In genomic region chr1:84838621-84839151, GRCm38 (mm10) we compare ENCODE assay signal across 8 mouse cellular contexts. TPM values are rescaled to one million over a fixed set of nuclear protein-coding genes. Genes with fewer than 3 reads are reported as not detected.
DNase-seq lines count a peak whose midpoint lies in the region; ATAC-seq and TF ChIP-seq lines count a peak whose summit lies in the region.

No protein-coding gene starts in this region.

- ATAC-seq in intestine, embryonic 16.5 days, result peak; percentile 60
- peak; percentile 60 for ATAC-seq in midbrain, embryonic 12.5 days (ENCODE audit: low FRiP score, low read depth)
- ATAC-seq in erythroid progenitor cell, adult 5-6 weeks (replicated peaks; ENCODE audit: low FRiP score, poor library complexity, severe bottlenecking), result no peak

- peak; percentile 80 for DNase-seq in ZHBTc4 (ENCODE audit: low read depth, low spot score)
- peak; percentile 46 to 53 for DNase-seq in gastrocnemius, postnatal 36 days
- peak; percentile 82 for DNase-seq in limb, embryonic 10.5 days (ENCODE audit: low spot score)
- DNase-seq in skeletal muscle tissue, adult 2 months (ENCODE audit: low read depth, low spot score), result peak; percentile 47

- no peak for TF ChIP-seq POLR2A in cortical plate, adult 2 months (IDR thresholded peaks at IDR 0.05; ENCODE audit: extremely low read depth, insufficient read depth, low read length)

- no peak for TF ChIP-seq CTCF in cortical plate, adult 2 months (IDR thresholded peaks at IDR 0.05; ENCODE audit: extremely low read depth, insufficient read depth, low read length)

- H3K36me3 ChIP-seq in intestine, embryonic 16.5 days (ENCODE audit: control insufficient read depth, insufficient read depth, low read length), result no peaks in the 10 kb centered on the region
- H3K36me3 ChIP-seq in limb, embryonic 10.5 days, result peaks cover 14% of the 10 kb centered on the region
- H3K36me3 ChIP-seq in midbrain, embryonic 12.5 days, result peaks cover 4% of the 10 kb centered on the region; the same call in 1 of the 2 replicates

- under 1% methylated on average over 40 of the region's 44 CpGs for WGBS in intestine, embryonic 16.5 days
- under 1% methylated on average over 44 of the region's 44 CpGs for WGBS in limb, embryonic 10.5 days
- WGBS in midbrain, embryonic 12.5 days, result 1% methylated on average over 36 of the region's 44 CpGs

- no peaks in the 10 kb centered on the region for H3K9me3 ChIP-seq in intestine, embryonic 16.5 days (ENCODE audit: control insufficient read depth, low read length)
- no peaks in the 10 kb centered on the region for H3K9me3 ChIP-seq in limb, embryonic 10.5 days (replicated peaks)
- H3K9me3 ChIP-seq in midbrain, embryonic 12.5 days, result no peaks in the 10 kb centered on the region

- peak overlapping the region; percentile 98 for H3K9ac ChIP-seq in intestine, embryonic 16.5 days (ENCODE audit: low read depth, low read length)
- peak overlapping the region; percentile 95 for H3K9ac ChIP-seq in midbrain, embryonic 12.5 days (replicated peaks)

- H3K27ac ChIP-seq in cortical plate, adult 2 months (ENCODE audit: insufficient read depth, low read length), result peak overlapping the region; percentile 90
- H3K27ac ChIP-seq in intestine, embryonic 16.5 days (ENCODE audit: low read length), result peak overlapping the region; percentile 99
- H3K27ac ChIP-seq in limb, embryonic 10.5 days, result peak overlapping the region; percentile 98
- H3K27ac ChIP-seq in midbrain, embryonic 12.5 days (replicated peaks), result peak overlapping the region; percentile 98

- H3K4me2 ChIP-seq in intestine, embryonic 16.5 days (ENCODE audit: low read depth, low read length), result peak overlapping the region; percentile 79
- peak overlapping the region; percentile 61 for H3K4me2 ChIP-seq in midbrain, embryonic 12.5 days (replicated peaks)

- H3K27me3 ChIP-seq in intestine, embryonic 16.5 days (replicated peaks; ENCODE audit: control insufficient read depth, insufficient read depth, low read length), result no peaks in the 10 kb centered on the region
- no peaks in the 10 kb centered on the region for H3K27me3 ChIP-seq in limb, embryonic 10.5 days (ENCODE audit: low read depth, poor library complexity, severe bottlenecking)
- H3K27me3 ChIP-seq in midbrain, embryonic 12.5 days, result no peaks in the 10 kb centered on the region

- no peaks in the 10 kb centered on the region for H3K4me1 ChIP-seq in cortical plate, adult 2 months (ENCODE audit: control insufficient read depth, insufficient read depth, low read length)
- no peaks in the 10 kb centered on the region for H3K4me1 ChIP-seq in intestine, embryonic 16.5 days (ENCODE audit: control insufficient read depth, insufficient read depth, low read length)
- H3K4me1 ChIP-seq in limb, embryonic 10.5 days, result peaks cover 10% of the 10 kb centered on the region
- H3K4me1 ChIP-seq in midbrain, embryonic 12.5 days, result peaks cover 19% of the 10 kb centered on the region

- peak overlapping the region; percentile 84 for H3K4me3 ChIP-seq in cortical plate, adult 2 months (ENCODE audit: insufficient read depth, low read length)
- H3K4me3 ChIP-seq in intestine, embryonic 16.5 days (ENCODE audit: low read length), result peak overlapping the region; percentile 93
- peak overlapping the region; percentile 97 for H3K4me3 ChIP-seq in limb, embryonic 10.5 days
- peak overlapping the region; percentile 92 for H3K4me3 ChIP-seq in midbrain, embryonic 12.5 days

- intact Hi-C loops in gastrocnemius, postnatal 36 days (cut with DNase I), result loop anchor here (5.0 kb wide), 1 partner anchor 56 kb away; no protein-coding TSS in a partner anchor

RNA-seq across cellular contexts. Expression of gene Fbxo36, which starts 1.0 kb away (rescaled TPM):
- polyA plus RNA-seq in cortical plate, adult 2 months (2012; rRNA removed), result 8.0 and 9.7 TPM in 2 replicates
- total RNA-seq in gastrocnemius, postnatal 36 days (2021), result 1 to 10 TPM; 1.5 to 2.5 TPM
- 14.9 and 17.1 TPM in 2 replicates for polyA plus RNA-seq in intestine, embryonic 16.5 days (2015; fragmentation: Nextera tagmentation; extraction: Ambion mirVana)
- 7.6 and 8.9 TPM in 2 replicates for polyA plus RNA-seq in limb, embryonic 10.5 days (2016; fragmentation: Nextera tagmentation; extraction: Ambion mirVana)
- polyA plus RNA-seq in midbrain, embryonic 12.5 days (2016; fragmentation: Nextera tagmentation; extraction: Ambion mirVana), result 9.2 and 10.3 TPM in 2 replicates
- total RNA-seq in erythroid progenitor cell, adult 5-6 weeks (2015; ENCODE audit: low replicate concordance), result 5.8 TPM in 1 of 2 replicates, not detected in the other
- 1.7 TPM in 1 of 2 replicates, not detected in the other for total RNA-seq in erythroid progenitor cell, adult 5-6 weeks (2017; ENCODE audit: low replicate concordance)

RNA-seq across cellular contexts. Expression of gene Trip12, which starts 1.6 kb away (rescaled TPM):
- polyA plus RNA-seq in cortical plate, adult 2 months (2012; rRNA removed), result 78.2 and 82.1 TPM in 2 replicates
- 100 to 1,000 TPM; 162 to 172 TPM for total RNA-seq in gastrocnemius, postnatal 36 days (2021)
- 34.5 and 42.9 TPM in 2 replicates for polyA plus RNA-seq in intestine, embryonic 16.5 days (2015; fragmentation: Nextera tagmentation; extraction: Ambion mirVana)
- 67.9 and 73.9 TPM in 2 replicates for polyA plus RNA-seq in limb, embryonic 10.5 days (2016; fragmentation: Nextera tagmentation; extraction: Ambion mirVana)
- 115 and 123 TPM in 2 replicates for polyA plus RNA-seq in midbrain, embryonic 12.5 days (2016; fragmentation: Nextera tagmentation; extraction: Ambion mirVana)
- 90.1 and 113 TPM in 2 replicates for total RNA-seq in erythroid progenitor cell, adult 5-6 weeks (2015; ENCODE audit: low replicate concordance)
- 124 and 203 TPM in 2 replicates for total RNA-seq in erythroid progenitor cell, adult 5-6 weeks (2017; ENCODE audit: low replicate concordance)
